ENCODE assay signal across 27 mouse cellular contexts in the genomic region with DNA sequence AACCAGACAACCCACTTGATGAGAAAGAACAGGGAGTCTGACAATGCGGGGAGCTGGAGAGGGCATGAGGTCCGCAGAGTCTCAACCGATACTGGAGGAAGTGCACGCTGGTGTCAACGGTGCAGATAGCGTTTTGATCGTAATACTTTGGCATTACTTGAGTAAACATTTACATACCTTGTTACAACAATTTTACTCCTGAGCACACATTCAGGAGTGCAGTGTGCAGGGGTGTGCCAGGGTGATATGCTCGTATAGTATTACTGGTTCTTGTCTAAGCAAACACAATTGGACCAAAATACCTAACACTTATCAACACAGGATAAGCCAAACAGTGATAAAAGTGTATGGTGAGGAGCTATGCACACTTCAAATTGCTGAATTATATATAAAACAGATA.
A peak's percentile ranks its signal among the peaks of the same experiment; 100 is the strongest.
DNase-seq lines count a peak whose midpoint lies in the region; ATAC-seq and TF ChIP-seq lines count a peak whose summit lies in the region.
"Had no signal": no experiment of that assay in that cellular context is flagged by ENCODE, and none has a peak within 500 bp of the region (broad histone marks: within the 10 kb centered on the region; RNA-seq: fewer than 3 reads in every experiment).

No protein-coding gene starts in this region.

- no peaks in the 10 kb centered on the region for H3K4me1 ChIP-seq in intestine, embryonic 14.5 days (replicated peaks; ENCODE audit: control insufficient read depth, insufficient read depth, low read length)
- H3K4me1 ChIP-seq in intestine, postnatal 0 days (replicated peaks; ENCODE audit: control insufficient read depth, insufficient read depth, low read length): no peaks in the 10 kb centered on the region
- H3K4me1 ChIP-seq in intestine, embryonic 16.5 days (ENCODE audit: control insufficient read depth, insufficient read depth, low read length): 0 out of 2 replicates have a peak, but pooled peaks cover 4% of the 10 kb centered on the region
- no peaks in the 10 kb centered on the region for H3K4me1 ChIP-seq in stomach, embryonic 15.5 days
- H3K4me1 ChIP-seq in liver, postnatal 0 days (ENCODE audit: insufficient read depth): no peaks in the 10 kb centered on the region; the same call in 1 of the 2 replicates
- H3K4me1 ChIP-seq: forebrain, embryonic 10.5 days; forebrain, embryonic 13.5 days; heart, embryonic 12.5 days; heart, embryonic 15.5 days had no signal

- peak; percentile 84 for ATAC-seq in intestine, embryonic 14.5 days (replicated peaks; ENCODE audit: low FRiP score, low TSS enrichment, low read depth)
- no peak for ATAC-seq in intestine, postnatal 0 days
- ATAC-seq in intestine, embryonic 16.5 days: peak; percentile 76
- peak; percentile 85 for ATAC-seq in stomach, embryonic 15.5 days (ENCODE audit: insufficient read depth, low FRiP score, low read depth)
- no peak for ATAC-seq in liver, postnatal 0 days
- ATAC-seq: forebrain, embryonic 13.5 days; forebrain, embryonic 16.5 days; Patski had no signal

- no peaks in the 10 kb centered on the region for H3K36me3 ChIP-seq in intestine, embryonic 14.5 days (ENCODE audit: control insufficient read depth, insufficient read depth, low read length)
- no peaks in the 10 kb centered on the region for H3K36me3 ChIP-seq in intestine, postnatal 0 days (ENCODE audit: control insufficient read depth, insufficient read depth)
- H3K36me3 ChIP-seq in intestine, embryonic 16.5 days (ENCODE audit: control insufficient read depth, insufficient read depth, low read length): no peaks in the 10 kb centered on the region
- no peaks in the 10 kb centered on the region for H3K36me3 ChIP-seq in stomach, embryonic 15.5 days
- H3K36me3 ChIP-seq in liver, postnatal 0 days (replicated peaks; ENCODE audit: insufficient read depth, low read length): no peaks in the 10 kb centered on the region
- H3K36me3 ChIP-seq: G1E; heart, embryonic 15.5 days had no signal

- H3K4me3 ChIP-seq in intestine, embryonic 14.5 days (ENCODE audit: low read depth, low read length): no peak overlapping the region
- H3K4me3 ChIP-seq in intestine, postnatal 0 days (ENCODE audit: low read depth, low read length): no peak overlapping the region
- H3K4me3 ChIP-seq in intestine, embryonic 16.5 days (ENCODE audit: low read length): no peak overlapping the region
- no peak overlapping the region for H3K4me3 ChIP-seq in stomach, embryonic 15.5 days (replicated peaks)
- no peak overlapping the region for H3K4me3 ChIP-seq in liver, postnatal 0 days (ENCODE audit: low read depth, low read length)
- H3K4me3 ChIP-seq: forebrain, embryonic 10.5 days; forebrain, embryonic 13.5 days; gastrocnemius, adult 2 months; heart, embryonic 12.5 days; heart, embryonic 15.5 days had no signal

- no peaks in the 10 kb centered on the region for H3K27me3 ChIP-seq in intestine, embryonic 14.5 days (replicated peaks; ENCODE audit: control insufficient read depth, insufficient read depth, low read length)
- H3K27me3 ChIP-seq in intestine, postnatal 0 days (replicated peaks; ENCODE audit: control insufficient read depth, insufficient read depth, low read length): no peaks in the 10 kb centered on the region
- H3K27me3 ChIP-seq in intestine, embryonic 16.5 days (replicated peaks; ENCODE audit: control insufficient read depth, insufficient read depth, low read length): no peaks in the 10 kb centered on the region
- no peaks in the 10 kb centered on the region for H3K27me3 ChIP-seq in stomach, embryonic 15.5 days (replicated peaks)
- H3K27me3 ChIP-seq in liver, postnatal 0 days (ENCODE audit: insufficient read depth, low read length): no peaks in the 10 kb centered on the region
- H3K27me3 ChIP-seq: CH12.LX; forebrain, embryonic 13.5 days; heart, embryonic 12.5 days; heart, embryonic 15.5 days; Patski had no signal

- H3K9ac ChIP-seq in intestine, embryonic 14.5 days (ENCODE audit: low read length): no peak overlapping the region
- no peak overlapping the region for H3K9ac ChIP-seq in intestine, postnatal 0 days (ENCODE audit: low read depth, low read length)
- no peak overlapping the region for H3K9ac ChIP-seq in intestine, embryonic 16.5 days (ENCODE audit: low read depth, low read length)
- no peak overlapping the region for H3K9ac ChIP-seq in stomach, embryonic 15.5 days
- H3K9ac ChIP-seq in liver, postnatal 0 days (replicated peaks): no peak overlapping the region
- H3K9ac ChIP-seq: forebrain, embryonic 13.5 days; heart, embryonic 12.5 days; heart, embryonic 15.5 days; hindbrain, embryonic 14.5 days had no signal

- intact Hi-C loops in left cerebral cortex, postnatal 25 days (cut with DNase I): no loop called here

- TF ChIP-seq CTCF in intestine, postnatal 0 days (IDR thresholded peaks at IDR 0.05; ENCODE audit: low read depth): no peak
- TF ChIP-seq CTCF in liver, postnatal 0 days (IDR thresholded peaks at IDR 0.05; ENCODE audit: low read depth): no peak

- no peak overlapping the region for H3K27ac ChIP-seq in intestine, embryonic 14.5 days (ENCODE audit: low read depth)
- no peak overlapping the region for H3K27ac ChIP-seq in intestine, postnatal 0 days (ENCODE audit: low read depth, low read length)
- H3K27ac ChIP-seq in intestine, embryonic 16.5 days (ENCODE audit: low read length): no peak overlapping the region
- H3K27ac ChIP-seq in stomach, embryonic 15.5 days: no peak overlapping the region
- H3K27ac ChIP-seq in liver, postnatal 0 days (ENCODE audit: low read depth): no peak overlapping the region
- H3K27ac ChIP-seq: forebrain, embryonic 10.5 days; forebrain, embryonic 13.5 days; gastrocnemius, adult 2 months; heart, embryonic 15.5 days; hindbrain, embryonic 14.5 days had no signal

- 45% methylated on average over 8 of the region's 8 CpGs for WGBS in intestine, embryonic 14.5 days
- 21% methylated on average over 8 of the region's 8 CpGs for WGBS in intestine, postnatal 0 days
- 45% methylated on average over 8 of the region's 8 CpGs for WGBS in intestine, embryonic 16.5 days
- WGBS in stomach, embryonic 15.5 days: 52% methylated on average over 8 of the region's 8 CpGs
- WGBS in liver, postnatal 0 days (ENCODE audit: insufficient replicate concordance): 73% methylated on average over 8 of the region's 8 CpGs

- H3K4me2 ChIP-seq in intestine, embryonic 14.5 days (ENCODE audit: low read length): no peak overlapping the region
- no peak overlapping the region for H3K4me2 ChIP-seq in intestine, postnatal 0 days (replicated peaks; ENCODE audit: low read depth)
- no peak overlapping the region for H3K4me2 ChIP-seq in intestine, embryonic 16.5 days (ENCODE audit: low read depth, low read length)
- no peak overlapping the region for H3K4me2 ChIP-seq in stomach, embryonic 15.5 days
- H3K4me2 ChIP-seq in liver, postnatal 0 days (ENCODE audit: low read depth, low read length): no peak overlapping the region
- H3K4me2 ChIP-seq: forebrain, embryonic 13.5 days; heart, embryonic 12.5 days; heart, embryonic 15.5 days; hindbrain, embryonic 14.5 days had no signal

- no peak for DNase-seq in intestine, embryonic 14.5 days (ENCODE audit: low spot score)
- DNase-seq in thymus, postnatal 0 days (ENCODE audit: low spot score): no peak
- no peak for DNase-seq in liver, postnatal 0 days
- no peak for DNase-seq in left cerebral cortex, postnatal 25 days (ENCODE audit: low spot score in 2 of 2)
- DNase-seq: adrenal gland, postnatal 10 days; adrenal gland, postnatal 36 days; B cell, adult 2 months; cerebellum, adult 18-20 months; cerebellum, adult 9-10 months; cerebellum, postnatal 14 days; gastrocnemius, adult 2 months; gastrocnemius, postnatal 14 days; heart, adult 18-20 months; heart, postnatal 10 days; heart, postnatal 4 days had no signal

- peaks cover 3% of the 10 kb centered on the region; the same call in 1 of the 2 replicates for H3K9me3 ChIP-seq in intestine, embryonic 14.5 days (ENCODE audit: control insufficient read depth, low read length)
- no peaks in the 10 kb centered on the region for H3K9me3 ChIP-seq in intestine, postnatal 0 days (ENCODE audit: control insufficient read depth)
- H3K9me3 ChIP-seq in intestine, embryonic 16.5 days (ENCODE audit: control insufficient read depth, low read length): no peaks in the 10 kb centered on the region
- no peaks in the 10 kb centered on the region; the same call in 1 of the 2 replicates for H3K9me3 ChIP-seq in stomach, embryonic 15.5 days
- H3K9me3 ChIP-seq in liver, postnatal 0 days (ENCODE audit: low read length): no peaks in the 10 kb centered on the region
- H3K9me3 ChIP-seq: forebrain, embryonic 10.5 days; forebrain, embryonic 13.5 days; heart, embryonic 15.5 days had no signal

- TF ChIP-seq EP300 in liver, postnatal 0 days (IDR thresholded peaks at IDR 0.05; ENCODE audit: low read depth): no peak

Comparison
In these comparisons a context has a peak if more than half of its experiments do, and no peak if none do; other contexts are left out.
1. ATAC-seq: peak in intestine, embryonic 14.5 days (single experiment), intestine, embryonic 16.5 days (single experiment) and stomach, embryonic 15.5 days (single experiment); none in intestine, postnatal 0 days (single experiment) and liver, postnatal 0 days (single experiment).